Mouse (Mus musculus): ENCODE measurements around the gene Usp17lb.
"Not testable (repeated sequence)": the region's sequence is repeated elsewhere in the genome, so short reads cannot be mapped to it uniquely, and the experiment has no call there.

Usp17lb gene

GRCm38 (mm10) chr7:104842503-104842902 lies at the start of gene Usp17lb:
Gene Usp17lb (minus strand): TSS chr7:104842603.
- no peak for DNase-seq (ENCODE audit: extremely low read depth, low read depth)

GRCm38 (mm10) chr7:104877731-104878130 lies 35.3 kb upstream of the Usp17lb start, which contains the start of gene Olfr665:
Gene Olfr665 (plus strand): TSS chr7:104878031.
- DNase-seq (ENCODE audit: extremely low read depth, low read depth), result no peak

DNA sequence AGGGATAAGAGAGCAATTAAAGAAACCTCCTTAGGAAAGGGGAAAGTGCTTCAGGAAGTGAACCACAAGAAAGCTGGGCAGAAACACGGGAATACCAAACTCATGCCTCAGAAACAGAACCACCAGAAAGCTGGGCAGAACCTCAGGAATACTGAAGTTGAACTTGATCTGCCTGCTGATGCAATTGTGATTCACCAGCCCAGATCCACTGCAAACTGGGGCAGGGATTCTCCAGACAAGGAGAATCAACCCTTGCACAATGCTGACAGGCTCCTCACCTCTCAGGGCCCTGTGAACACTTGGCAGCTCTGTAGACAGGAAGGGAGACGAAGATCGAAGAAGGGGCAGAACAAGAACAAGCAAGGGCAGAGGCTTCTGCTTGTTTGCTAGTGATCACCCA lies 19.0 kb upstream of the Usp17lb start:
- no peak for DNase-seq (ENCODE audit: extremely low read depth, low read depth)

- DNase-seq (ENCODE audit: extremely low read depth, low read depth), result no peak
These were observed 15.3 kb upstream of the Usp17lb start for GRCm38 (mm10) chr7:104857683-104858082.

GRCm38 (mm10) chr7:104856709-104857108 lies 14.3 kb upstream of the Usp17lb start, which contains the start of gene Usp17la:
Gene Usp17la (plus strand): TSS chr7:104857009.
- not testable (repeated sequence) for DNase-seq (ENCODE audit: extremely low read depth, low read depth)

DNA sequence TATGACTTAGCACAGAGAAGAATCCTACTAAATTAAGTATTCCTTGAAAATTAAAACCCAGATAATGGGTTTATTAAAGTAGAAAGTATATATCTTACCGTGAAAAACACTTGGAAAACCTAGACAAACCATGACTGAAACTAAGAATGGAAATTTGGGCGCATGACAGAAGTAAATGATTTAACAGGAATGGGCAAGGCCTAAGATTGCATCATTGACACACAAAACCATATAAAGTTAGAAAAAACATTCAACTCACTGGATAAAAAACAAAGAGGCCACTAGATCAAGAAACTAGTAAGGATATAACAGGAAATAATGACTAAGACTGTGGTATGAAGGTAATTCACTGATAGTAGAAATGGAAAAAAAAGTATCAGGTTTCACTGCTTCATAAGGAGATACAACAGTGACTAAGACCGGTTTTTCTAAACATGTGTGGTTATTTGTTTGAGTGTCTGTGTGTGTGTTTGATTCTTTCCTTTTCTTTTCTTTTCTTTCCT lies 12.9 kb upstream of the Usp17lb start:
- DNase-seq (ENCODE audit: extremely low read depth, low read depth), result no peak

DNA sequence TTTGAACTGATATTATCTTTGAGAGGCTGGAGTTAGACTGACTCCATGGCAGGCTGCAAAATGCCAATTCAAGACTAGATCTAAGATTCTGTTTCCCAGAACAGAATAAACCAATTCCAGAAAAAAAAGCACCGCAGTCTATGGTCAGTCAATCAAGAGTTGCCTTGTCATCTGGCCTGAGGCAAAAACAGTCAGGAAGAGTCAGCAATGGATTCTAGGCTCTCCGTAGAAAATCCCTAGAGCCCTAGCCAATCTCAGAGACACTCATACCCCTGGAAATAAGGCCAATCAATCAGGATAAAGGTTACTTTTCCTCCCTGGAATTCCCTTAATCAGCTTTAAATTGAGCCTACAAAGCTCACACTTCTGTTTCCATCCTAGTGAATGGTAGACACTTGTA lies 9.1 kb upstream of the Usp17lb start:
- not testable (repeated sequence) for DNase-seq (ENCODE audit: extremely low read depth, low read depth)

DNA sequence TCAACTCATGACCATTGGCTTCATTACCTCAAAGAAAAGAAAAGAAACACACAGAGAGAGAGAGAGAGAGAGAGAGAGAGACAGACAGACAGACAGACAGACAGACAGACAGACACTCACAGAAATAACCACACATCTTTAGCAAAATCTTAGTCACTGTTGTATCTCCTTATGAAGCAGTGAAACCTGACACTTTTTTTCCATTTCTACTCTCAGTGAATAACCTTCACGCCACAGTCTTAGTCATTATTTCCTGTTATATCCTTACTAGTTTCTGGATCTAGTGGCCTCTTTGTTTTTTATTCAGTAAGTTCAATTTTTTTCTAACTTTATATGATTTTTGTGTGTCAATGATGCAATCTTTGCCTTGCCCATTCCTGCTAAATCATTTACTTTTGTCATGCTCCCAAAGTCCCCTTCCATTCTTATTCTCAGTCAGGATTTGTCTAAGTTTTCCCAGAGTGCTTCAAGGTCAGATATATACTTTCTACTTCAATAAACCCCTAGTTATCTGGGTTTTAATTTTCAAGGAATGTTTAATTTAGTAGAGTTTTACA lies 1.4 kb upstream of the Usp17lb start:
- DNase-seq (ENCODE audit: extremely low read depth, low read depth), result no peak

- not testable (repeated sequence) for DNase-seq (ENCODE audit: extremely low read depth, low read depth)
These were observed 32.1 kb downstream of the Usp17lb start for GRCm38 (mm10) chr7:104810335-104810734.

DNA sequence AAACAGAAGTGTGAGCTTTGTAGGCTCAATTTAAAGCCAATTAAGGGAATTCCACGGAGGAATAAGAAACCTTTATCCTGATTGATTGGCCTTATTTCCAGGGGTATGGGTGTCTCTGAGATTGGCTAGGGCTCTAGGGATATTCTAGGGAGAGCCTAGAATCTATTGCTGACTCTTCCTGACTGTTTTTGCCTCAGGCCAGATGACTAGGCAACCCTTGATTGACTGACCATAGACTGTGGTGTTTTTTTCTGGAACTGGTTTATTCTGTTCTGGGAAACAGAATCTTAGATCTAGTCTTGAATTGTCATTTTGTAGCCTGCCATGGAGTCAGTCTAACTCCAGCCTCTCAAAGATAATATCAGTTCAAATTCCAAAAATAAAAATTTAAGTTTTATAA lies 51.6 kb downstream of the Usp17lb start:
- DNase-seq (ENCODE audit: extremely low read depth, low read depth), result no peak
